Comparison of ENCODE assay signal across 9 mouse cellular contexts in the genomic region with DNA sequence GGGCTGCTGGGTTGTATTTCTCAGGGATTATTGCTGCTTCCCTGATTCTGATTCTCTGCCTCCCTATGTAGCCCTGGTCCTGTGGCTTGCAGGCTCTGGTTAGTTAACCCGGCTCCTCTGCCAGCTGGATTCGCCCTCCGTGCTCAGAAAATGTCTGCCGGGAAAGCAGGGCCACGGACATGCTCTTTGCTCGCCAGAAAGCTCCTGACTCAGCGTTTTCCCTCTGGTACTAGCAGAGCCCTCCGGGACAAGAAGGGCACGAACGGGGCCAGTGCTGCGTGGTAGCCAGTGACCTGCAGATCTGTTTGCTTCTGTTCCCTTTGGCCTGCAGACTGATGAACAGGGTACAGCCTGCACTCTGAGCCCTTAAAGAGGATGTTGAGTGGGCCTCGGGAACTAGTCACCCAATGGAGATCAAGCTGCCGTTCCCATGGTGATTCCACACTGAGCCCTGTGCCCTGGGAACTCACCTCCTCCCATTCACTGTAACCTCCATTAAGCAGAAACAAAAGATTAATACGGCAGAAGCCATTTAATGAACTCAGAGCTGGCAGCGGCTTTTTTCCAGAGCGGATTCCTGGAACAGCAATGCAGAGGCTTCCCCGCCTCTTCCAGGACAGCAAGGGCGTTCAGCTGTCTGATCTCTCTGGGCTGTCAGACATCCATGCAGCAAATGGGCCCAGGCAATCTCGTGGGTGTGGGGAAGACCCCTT.
DNase-seq lines count a peak whose midpoint lies in the region; ATAC-seq and TF ChIP-seq lines count a peak whose summit lies in the region.
"Had no signal": no experiment of that assay in that cellular context is flagged by ENCODE, and none has a peak within 500 bp of the region (broad histone marks: within the 10 kb centered on the region; RNA-seq: fewer than 3 reads in every experiment).

No protein-coding gene starts in this region.

- H3K27ac ChIP-seq in intestine, postnatal 0 days (ENCODE audit: low read depth, low read length): no peak overlapping the region

- intact Hi-C loops in heart, postnatal 25 days (cut with DNase I): no loop called here
- intact Hi-C loops in gastrocnemius, postnatal 14 days (cut with DNase I; ENCODE audit: low total_unique reads): no loop called here
- intact Hi-C loops in left cerebral cortex, postnatal 25 days (cut with DNase I): loop anchor here (1.0 to 10.0 kb wide), 3 partner anchors 159 to 507 kb away; no protein-coding TSS in a partner anchor

- H3K4me3 ChIP-seq in intestine, postnatal 0 days (ENCODE audit: low read depth, low read length): no peak overlapping the region
- H3K4me3 ChIP-seq: erythroblast, embryonic 14.5 days had no signal

- peak; percentile 92 for DNase-seq in heart, adult 11 months
- DNase-seq in heart, postnatal 25 days (ENCODE audit: low spot score): no peak
- DNase-seq in embryo, embryonic 10 days (ENCODE audit: low spot score): peak; percentile 65
- peak; percentile 37 for DNase-seq in gastrocnemius, postnatal 14 days
- DNase-seq in left cerebral cortex, postnatal 25 days (ENCODE audit: low spot score in 2 of 2): peak; percentile 70 to 72
- DNase-seq in ovary, postnatal 36 days (ENCODE audit: low spot score): peak; percentile 13
- no peak for DNase-seq in yolk sac, embryonic 10.5 days (ENCODE audit: low spot score)

- peak overlapping the region; percentile 35 for H3K4me2 ChIP-seq in intestine, postnatal 0 days (replicated peaks; ENCODE audit: low read depth)

- H3K36me3 ChIP-seq in intestine, postnatal 0 days (ENCODE audit: control insufficient read depth, insufficient read depth): no peaks in the 10 kb centered on the region

- H3K27me3 ChIP-seq in intestine, postnatal 0 days (replicated peaks; ENCODE audit: control insufficient read depth, insufficient read depth, low read length): no peaks in the 10 kb centered on the region

- H3K9ac ChIP-seq in intestine, postnatal 0 days (ENCODE audit: low read depth, low read length): no peak overlapping the region

- ATAC-seq in intestine, postnatal 0 days: no peak

- TF ChIP-seq CTCF in intestine, postnatal 0 days (IDR thresholded peaks at IDR 0.05; ENCODE audit: low read depth): no peak

- H3K9me3 ChIP-seq in intestine, postnatal 0 days (ENCODE audit: control insufficient read depth): no peaks in the 10 kb centered on the region

- WGBS in intestine, postnatal 0 days: 28% methylated on average over 19 of the region's 19 CpGs

- no peaks in the 10 kb centered on the region for H3K4me1 ChIP-seq in intestine, postnatal 0 days (replicated peaks; ENCODE audit: control insufficient read depth, insufficient read depth, low read length)

Comparison
In these comparisons a context has a peak if more than half of its experiments do, and no peak if none do; other contexts are left out.
1. DNase-seq: peak in heart, adult 11 months (single experiment), embryo, embryonic 10 days (single experiment), gastrocnemius, postnatal 14 days (single experiment), left cerebral cortex, postnatal 25 days (2 of 2) and ovary, postnatal 36 days (single experiment); none in heart, postnatal 25 days (single experiment) and yolk sac, embryonic 10.5 days (single experiment).